Mouse (Mus musculus) left cerebral cortex, adult 6 months (tissue): Measurements from ENCODE around the gene Gm5849. TPM values are rescaled to one million over a fixed set of nuclear protein-coding genes. Genes with fewer than 3 reads are reported as not detected.

Source experiments
- long read RNA-seq, 2 experiments: library from polyadenylated mRNA; unstranded; transcript quantifications; one replicate each; pipeline ENCODE4 v2.0.0; 2019 to 2020
- polyA plus RNA-seq: library from polyadenylated mRNA; unstranded; fragments of <200 nt; fragmentation: Nextera tagmentation; gene quantifications from 2 replicates; pipeline ENCODE4 v1.2.3, GENCODE M21; 2021

Gene Gm5849
- polyA plus RNA-seq: not detected in 2 replicates
- long read RNA-seq, experiment 1: 0 reads
- long read RNA-seq, experiment 2: 0 reads

DNA sequence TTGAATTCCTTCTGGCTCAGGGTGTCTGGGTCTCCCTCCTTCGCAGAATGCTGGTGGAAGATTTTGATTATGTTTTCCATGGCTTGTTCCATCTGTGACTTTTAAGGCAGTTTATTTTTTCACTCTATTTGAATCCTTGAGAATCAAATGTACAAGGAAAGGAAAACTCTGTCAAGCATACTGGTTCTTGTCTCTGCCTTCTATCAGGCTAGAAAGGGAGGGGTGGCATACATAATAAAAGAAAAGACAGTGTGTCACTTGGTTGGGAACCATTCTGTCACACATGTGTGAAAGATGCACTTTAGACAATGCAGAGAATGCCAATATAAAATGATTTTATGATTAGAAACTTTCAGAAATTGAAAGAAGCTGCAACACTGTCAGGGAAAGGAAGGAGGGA is at the start of gene Gm5849:
Gm5849 (minus strand) TSS at position 101 of the 400 bp plus-strand sequence.

GRCm38 (mm10) chr3:90726606-90727005 is 51.1 kb downstream of the Gm5849 start, which contains the start of gene Pglyrp4:
TSS of gene Pglyrp4 (plus strand) at chr3:90726906.

Other genes with a start within 250 kb of the Gm5849 start
- 168 and 195 TPM in 2 replicates for gene S100a16, start 240.6 kb downstream of the Gm5849 start, polyA plus RNA-seq
- gene S100a3, start 217.3 kb downstream of the Gm5849 start, polyA plus RNA-seq: 2.1 and 3.0 TPM in 2 replicates
- gene S100a2, start 187.6 kb downstream of the Gm5849 start, polyA plus RNA-seq: not detected in 2 replicates
- not detected in 2 replicates for gene Gm42674, start 176.0 kb downstream of the Gm5849 start, polyA plus RNA-seq
- gene S100a4, start 174.1 kb downstream of the Gm5849 start, polyA plus RNA-seq: 4.3 and 6.4 TPM in 2 replicates
- gene S100a5, start 169.4 kb downstream of the Gm5849 start, polyA plus RNA-seq: 0.60 TPM in 1 of 2 replicates, not detected in the other
- gene S100a6, start 165.0 kb downstream of the Gm5849 start, polyA plus RNA-seq: 92.6 and 97.3 TPM in 2 replicates
- 0.16 and 0.31 TPM in 2 replicates for gene S100a7a, start 123.9 kb downstream of the Gm5849 start, polyA plus RNA-seq
- 1.4 and 2.0 TPM in 2 replicates for gene S100a8, start 108.9 kb downstream of the Gm5849 start, polyA plus RNA-seq
- 0.77 TPM in 1 of 2 replicates, not detected in the other for gene S100a9, start 82.2 kb downstream of the Gm5849 start, polyA plus RNA-seq
- not detected in 2 replicates for gene Pglyrp4, start 51.0 kb downstream of the Gm5849 start, polyA plus RNA-seq